Mouse (Mus musculus) intestine, embryonic 16.5 days (tissue): ENCODE data around the gene Map4k2. TPM values are rescaled to one million over a fixed set of nuclear protein-coding genes. Genes with fewer than 3 reads are reported as not detected.

ENCODE experiments used
- ATAC-seq: fragments of 200-750 bp; cut with Nextera tagmentation; 2 replicates; pipeline ENCODE4 v1.8.0; 2017; ENCODE audit warnings: moderate TSS enrichment, moderate library complexity
- H3K27ac ChIP-seq: fragments of 300-500 bp; sonication (generic); 2 replicates; pipeline ENCODE4 v1.5.1; 2014; ENCODE audit warnings: mild to moderate bottlenecking, low read length
- H3K27me3 ChIP-seq: fragments of 300-500 bp; sonication (generic); replicated peaks from 2 replicates; pipeline ENCODE4 v1.6.1; 2014; ENCODE audit warnings: low read length, control low read depth, mixed read lengths; ENCODE audit not compliant: control insufficient read depth, insufficient read depth
- H3K36me3 ChIP-seq: fragments of 300-500 bp; sonication (generic); 2 replicates; pipeline ENCODE4 v1.6.1; 2014; ENCODE audit warnings: low read length, control low read depth; ENCODE audit not compliant: control insufficient read depth, insufficient read depth
- H3K4me1 ChIP-seq: fragments of 300-500 bp; sonication (generic); 2 replicates; pipeline ENCODE4 v1.6.1; 2014; ENCODE audit warnings: low read length, control low read depth, mixed read lengths; ENCODE audit not compliant: control insufficient read depth, insufficient read depth
- H3K4me2 ChIP-seq: fragments of 300-500 bp; sonication (generic); 2 replicates; pipeline ENCODE4 v1.6.1; 2014; ENCODE audit warnings: low read depth, low read length, control low read depth
- H3K4me3 ChIP-seq: fragments of 300-500 bp; sonication (generic); 2 replicates; pipeline ENCODE4 v1.5.1; 2014; ENCODE audit warnings: mild to moderate bottlenecking, low read length
- H3K9ac ChIP-seq: fragments of 300-500 bp; sonication (generic); 2 replicates; pipeline ENCODE4 v1.6.1; 2014; ENCODE audit warnings: low read depth, low read length
- H3K9me3 ChIP-seq: fragments of 300-500 bp; sonication (generic); 2 replicates; pipeline ENCODE4 v1.6.1; 2016; ENCODE audit warnings: low read length, control low read depth; ENCODE audit not compliant: control insufficient read depth
- WGBS: fragments of 180-500 bp; shearing (Covaris S2); extraction: QIAGEN DNeasy Blood & Tissue Kit; methylation state at CpG from one replicate; pipeline ENCODE4 v1.1.7; 2014; 5-methylcytosine and 5-hydroxymethylcytosine counted together
- polyA plus RNA-seq: library from polyadenylated mRNA; unstranded; fragments of >200 nt; fragmentation: Nextera tagmentation; extraction: Ambion mirVana; gene quantifications from 2 replicates; pipeline ENCODE4 v1.2.1, GENCODE M21; 2015

The Map4k2 gene
- polyA plus RNA-seq, 1 experiment from 2014 or later = 10.0 TPM

DNA sequence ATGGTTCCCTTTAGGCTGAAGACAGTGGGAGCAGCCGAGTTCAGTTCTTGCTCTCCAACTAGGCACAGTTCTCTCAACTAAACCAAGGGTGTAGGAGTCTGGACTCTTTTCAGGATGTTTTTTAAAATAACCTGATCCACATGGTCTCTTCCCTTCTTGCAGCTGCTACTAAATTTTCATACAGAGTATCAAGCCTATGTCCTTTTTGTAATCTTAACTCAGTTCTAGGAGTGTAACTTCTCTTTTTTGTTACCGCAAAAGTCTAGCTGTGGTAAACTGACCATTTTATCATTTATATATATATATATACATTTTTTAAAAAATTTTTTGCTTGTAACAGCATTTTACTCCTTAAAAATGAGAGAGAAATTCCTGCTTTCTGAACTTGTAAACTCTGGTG, 29.2 kb downstream of the Map4k2 start:
- ATAC-seq = no peak
- H3K27ac ChIP-seq = no peak overlapping the region
- WGBS = 89% methylated on average over 2 of the region's 2 CpGs
- H3K9ac ChIP-seq = no peak overlapping the region
- H3K4me1 ChIP-seq = peaks cover 10% of the 10 kb centered on the region
- no peak overlapping the region for H3K4me3 ChIP-seq
- no peak overlapping the region for H3K4me2 ChIP-seq
- H3K9me3 ChIP-seq = no peaks in the 10 kb centered on the region
- H3K27me3 ChIP-seq = no peaks in the 10 kb centered on the region
- peaks cover 52% of the 10 kb centered on the region for H3K36me3 ChIP-seq

DNA sequence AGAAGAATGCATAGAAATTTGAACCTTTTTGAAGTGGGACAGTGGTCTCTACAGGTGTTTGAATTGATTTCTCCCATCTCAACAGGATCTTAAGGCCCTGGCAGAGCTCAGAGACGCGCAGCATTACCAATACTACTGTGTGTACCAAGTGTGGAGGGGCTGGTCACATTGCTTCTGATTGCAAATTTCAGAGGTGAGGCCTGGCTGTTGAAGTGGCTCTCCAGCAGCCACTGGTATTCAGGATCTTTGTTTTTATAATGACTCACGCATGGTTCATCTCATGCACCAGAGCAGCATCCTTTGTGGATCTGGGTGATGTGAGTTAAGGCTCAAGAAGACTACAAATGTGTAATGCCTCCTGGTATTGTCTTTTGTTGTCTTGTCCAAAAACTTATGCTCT, 31.5 kb downstream of the Map4k2 start:
- Histone ChIP-seq H3K9me3 (no peaks in the 10 kb centered on the region), H3K9ac (no peak overlapping the region), H3K27me3 (no peaks in the 10 kb centered on the region), H3K36me3 (peaks cover 50% of the 10 kb centered on the region), H3K27ac (no peak overlapping the region), H3K4me2 (no peak overlapping the region), H3K4me3 (no peak overlapping the region), H3K4me1 (no peaks in the 10 kb centered on the region)
- WGBS = 92% methylated on average over 3 of the region's 3 CpGs
- no peak for ATAC-seq

DNA sequence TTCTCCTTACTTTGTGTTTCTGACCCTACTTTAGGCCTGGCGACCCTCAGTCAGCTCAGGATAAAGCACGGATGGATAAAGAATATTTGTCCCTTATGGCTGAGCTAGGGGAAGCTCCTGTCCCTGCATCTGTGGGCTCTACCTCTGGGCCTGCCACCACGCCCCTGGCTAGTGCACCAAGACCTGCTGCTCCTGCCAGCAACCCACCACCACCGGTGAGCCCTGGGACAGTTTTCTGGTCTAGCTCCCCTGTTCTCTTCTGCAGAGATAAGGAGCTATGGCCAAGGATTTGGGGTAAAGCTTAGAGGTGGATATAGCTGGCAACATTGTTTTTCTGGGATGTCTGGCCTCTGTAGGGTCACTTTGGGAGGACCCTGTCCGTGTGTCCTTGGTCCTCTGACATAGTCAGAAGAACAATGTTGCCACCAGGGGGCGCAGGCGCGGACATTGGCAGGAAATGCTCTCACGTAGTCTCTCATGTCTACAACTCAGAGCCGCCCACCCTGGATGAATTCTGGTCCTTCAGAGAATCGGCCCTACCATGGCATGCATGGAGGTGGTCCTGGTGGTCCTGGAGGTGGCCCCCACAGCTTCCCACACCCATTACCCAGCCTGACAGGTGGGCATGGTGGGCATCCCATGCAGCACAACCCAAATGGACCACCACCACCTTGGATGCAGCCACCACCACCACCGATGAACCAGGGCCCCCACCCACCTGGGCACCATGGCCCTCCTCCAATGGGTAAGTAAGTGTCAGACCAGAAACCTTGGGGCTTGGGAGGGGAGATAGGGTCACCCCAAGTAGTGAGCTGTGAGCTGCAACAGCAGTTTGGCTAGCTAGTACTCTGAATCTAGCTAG, 32.8 kb downstream of the Map4k2 start:
- no peak overlapping the region for H3K4me2 ChIP-seq
- H3K27me3 ChIP-seq = no peaks in the 10 kb centered on the region
- no peak overlapping the region for H3K27ac ChIP-seq
- no peak overlapping the region for H3K4me3 ChIP-seq
- H3K9ac ChIP-seq = no peak overlapping the region
- H3K4me1 ChIP-seq = no peaks in the 10 kb centered on the region
- peaks cover 58% of the 10 kb centered on the region for H3K36me3 ChIP-seq
- WGBS = 68% methylated on average over 12 of the region's 12 CpGs
- H3K9me3 ChIP-seq = no peaks in the 10 kb centered on the region
- 0 out of 2 replicates have a peak, but pooled peaks have one; percentile 21 for ATAC-seq

DNA sequence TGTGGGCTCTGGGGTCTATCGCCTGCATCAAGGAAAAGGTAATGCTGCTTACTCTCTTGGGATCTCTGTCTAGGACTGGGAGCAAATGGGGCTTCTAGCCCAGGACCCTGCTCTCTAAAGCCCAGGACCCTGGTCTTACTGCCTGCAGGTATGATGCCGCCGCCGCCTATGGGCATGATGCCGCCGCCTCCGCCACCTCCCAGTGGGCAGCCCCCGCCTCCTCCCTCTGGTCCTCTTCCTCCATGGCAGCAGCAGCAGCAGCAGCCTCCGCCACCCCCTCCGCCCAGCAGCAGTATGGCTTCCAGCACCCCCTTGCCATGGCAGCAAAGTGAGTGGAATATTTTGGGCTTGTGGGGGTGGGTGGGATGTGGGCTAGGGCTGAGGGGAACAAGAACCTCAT, 33.6 kb downstream of the Map4k2 start:
- 95% methylated on average over 10 of the region's 10 CpGs for WGBS

DNA sequence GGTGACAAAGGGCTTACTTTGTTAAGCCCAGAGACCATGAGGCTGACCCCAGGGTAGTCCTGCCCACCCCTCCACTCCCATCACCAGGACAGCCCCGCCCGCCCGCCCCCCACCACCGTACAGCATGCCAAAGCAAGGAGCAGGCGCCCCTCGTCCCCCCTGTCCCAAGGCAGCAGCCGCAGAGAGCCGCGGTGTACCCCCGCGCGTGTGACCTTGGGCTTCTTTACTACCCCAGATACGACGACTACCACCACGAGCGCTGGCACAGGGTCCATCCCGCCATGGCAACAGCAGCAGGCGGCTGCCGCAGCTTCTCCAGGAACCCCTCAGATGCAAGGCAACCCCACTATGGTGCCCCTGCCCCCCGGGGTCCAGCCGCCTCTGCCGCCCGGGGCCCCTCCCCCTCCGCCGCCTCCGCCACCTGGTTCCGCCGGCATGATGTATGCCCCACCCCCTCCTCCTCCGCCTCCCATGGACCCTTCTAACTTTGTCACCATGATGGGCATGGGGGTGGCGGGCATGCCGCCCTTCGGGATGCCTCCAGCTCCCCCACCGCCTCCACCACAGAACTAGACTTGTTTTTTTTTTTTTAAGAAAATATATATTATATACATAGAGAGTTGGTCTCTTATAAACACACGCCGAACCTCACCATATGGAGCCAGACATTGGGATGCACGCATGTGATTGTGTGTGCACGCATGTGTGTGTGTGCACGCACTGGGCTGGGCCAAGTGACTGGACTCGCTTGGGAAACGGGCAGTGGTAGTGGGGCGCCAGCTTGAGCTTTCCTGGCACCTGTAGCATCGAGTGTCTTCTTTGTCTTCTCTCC, 34.7 kb downstream of the Map4k2 start:
- Histone ChIP-seq H3K9ac (no peak overlapping the region), H3K27me3 (no peaks in the 10 kb centered on the region), H3K36me3 (peaks cover 55% of the 10 kb centered on the region), H3K4me3 (no peak overlapping the region), H3K4me2 (no peak overlapping the region), H3K4me1 (no peaks in the 10 kb centered on the region), H3K27ac (no peak overlapping the region), H3K9me3 (no peaks in the 10 kb centered on the region)
- ATAC-seq = no peak
- WGBS = 90% methylated on average over 41 of the region's 42 CpGs

More for the DNA sequence above, 33.6 kb downstream of the Map4k2 start:
- Histone ChIP-seq H3K27me3 (no peaks in the 10 kb centered on the region), H3K4me2 (no peak overlapping the region), H3K9ac (no peak overlapping the region), H3K9me3 (no peaks in the 10 kb centered on the region), H3K27ac (no peak overlapping the region), H3K36me3 (peaks cover 58% of the 10 kb centered on the region), H3K4me3 (no peak overlapping the region), H3K4me1 (no peaks in the 10 kb centered on the region)
- ATAC-seq = no peak

DNA sequence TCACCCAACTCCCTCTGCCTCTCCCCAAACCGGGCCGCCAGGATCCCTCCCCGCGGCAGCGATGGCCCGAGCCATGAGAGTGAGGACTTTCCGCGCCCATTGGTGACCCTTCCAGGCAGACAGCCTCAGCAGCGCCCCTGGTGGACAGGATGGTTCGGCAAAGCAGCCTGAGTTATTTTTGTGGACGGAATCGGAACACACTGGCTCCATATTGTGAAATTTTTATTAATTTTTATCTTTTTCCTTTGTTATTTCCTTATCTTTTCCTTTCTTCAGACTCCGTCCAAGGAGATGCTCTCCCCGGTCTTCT, 35.3 kb downstream of the Map4k2 start:
- H3K27ac ChIP-seq = no peak overlapping the region
- H3K4me3 ChIP-seq = no peak overlapping the region
- H3K4me2 ChIP-seq = no peak overlapping the region
- ATAC-seq = no peak
- H3K4me1 ChIP-seq = no peaks in the 10 kb centered on the region
- H3K27me3 ChIP-seq = no peaks in the 10 kb centered on the region
- H3K9me3 ChIP-seq = no peaks in the 10 kb centered on the region
- no peak overlapping the region for H3K9ac ChIP-seq
- H3K36me3 ChIP-seq = peaks cover 51% of the 10 kb centered on the region
- 80% methylated on average over 14 of the region's 14 CpGs for WGBS

DNA sequence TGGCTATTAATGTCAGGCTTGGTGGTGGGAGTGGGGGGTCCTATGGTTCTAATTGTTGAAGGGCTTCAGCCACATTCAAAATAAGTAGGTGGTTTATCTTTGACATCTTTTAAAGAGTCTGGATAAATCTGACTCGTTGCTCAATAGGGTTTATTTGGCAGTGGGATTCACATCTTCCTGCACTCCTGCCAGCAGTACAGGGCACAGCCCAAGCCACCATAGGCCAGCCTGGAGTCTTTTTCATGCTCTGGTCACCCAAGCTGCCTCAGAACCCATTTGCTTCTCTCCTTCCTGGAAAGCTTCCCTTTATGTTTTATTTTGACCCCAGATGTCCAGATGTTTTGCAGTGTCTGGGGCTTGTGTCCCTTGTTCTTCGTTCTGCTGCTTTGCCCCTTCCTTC, 35.7 kb downstream of the Map4k2 start:
- Histone ChIP-seq H3K27me3 (no peaks in the 10 kb centered on the region), H3K9ac (no peak overlapping the region), H3K4me1 (no peaks in the 10 kb centered on the region), H3K4me2 (no peak overlapping the region), H3K27ac (no peak overlapping the region), H3K4me3 (no peak overlapping the region), H3K36me3 (peaks cover 47% of the 10 kb centered on the region), H3K9me3 (no peaks in the 10 kb centered on the region)
- ATAC-seq = no peak
- 80% methylated on average over 2 of the region's 2 CpGs for WGBS

DNA sequence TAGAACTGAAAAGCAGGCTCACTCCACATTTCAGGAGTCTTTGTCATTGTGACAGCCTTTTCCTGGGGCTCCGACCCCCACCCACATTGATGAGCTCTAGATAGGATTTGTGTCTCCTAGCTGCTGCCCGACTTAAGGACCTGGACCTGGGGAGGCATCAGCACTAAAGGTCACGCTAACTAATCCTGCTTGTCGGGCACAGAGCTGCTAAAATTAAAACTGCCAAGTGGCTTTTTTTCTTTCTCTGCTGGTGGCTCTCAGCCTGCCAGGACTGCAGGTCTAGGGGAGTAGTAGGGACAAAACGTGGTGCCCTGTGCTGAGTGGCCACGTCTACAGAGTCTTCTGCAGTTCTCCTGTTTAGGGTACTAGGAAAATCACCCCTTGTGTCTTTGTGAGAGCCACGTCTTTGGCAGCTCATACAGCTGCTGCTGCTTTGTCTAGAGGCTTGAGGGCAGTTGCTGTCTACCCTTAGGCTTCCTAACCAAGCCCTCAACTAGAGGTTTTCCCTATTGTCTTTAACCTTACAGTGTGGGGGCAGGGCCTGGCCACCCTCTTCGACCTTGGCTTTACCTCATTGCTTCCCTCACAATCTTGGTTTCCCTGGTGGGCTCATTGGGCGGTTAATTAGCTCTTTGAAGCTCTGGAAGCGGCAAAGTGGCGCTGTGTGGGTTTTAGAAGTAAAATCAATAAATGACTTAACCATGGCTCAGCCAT, 36.5 kb downstream of the Map4k2 start:
- Histone ChIP-seq H3K27ac (no peak overlapping the region), H3K4me3 (no peak overlapping the region), H3K27me3 (no peaks in the 10 kb centered on the region), H3K9me3 (no peaks in the 10 kb centered on the region), H3K9ac (no peak overlapping the region), H3K4me2 (no peak overlapping the region), H3K36me3 (peaks cover 38% of the 10 kb centered on the region), H3K4me1 (no peaks in the 10 kb centered on the region)
- ATAC-seq = no peak
- 73% methylated on average over 11 of the region's 11 CpGs for WGBS

DNA sequence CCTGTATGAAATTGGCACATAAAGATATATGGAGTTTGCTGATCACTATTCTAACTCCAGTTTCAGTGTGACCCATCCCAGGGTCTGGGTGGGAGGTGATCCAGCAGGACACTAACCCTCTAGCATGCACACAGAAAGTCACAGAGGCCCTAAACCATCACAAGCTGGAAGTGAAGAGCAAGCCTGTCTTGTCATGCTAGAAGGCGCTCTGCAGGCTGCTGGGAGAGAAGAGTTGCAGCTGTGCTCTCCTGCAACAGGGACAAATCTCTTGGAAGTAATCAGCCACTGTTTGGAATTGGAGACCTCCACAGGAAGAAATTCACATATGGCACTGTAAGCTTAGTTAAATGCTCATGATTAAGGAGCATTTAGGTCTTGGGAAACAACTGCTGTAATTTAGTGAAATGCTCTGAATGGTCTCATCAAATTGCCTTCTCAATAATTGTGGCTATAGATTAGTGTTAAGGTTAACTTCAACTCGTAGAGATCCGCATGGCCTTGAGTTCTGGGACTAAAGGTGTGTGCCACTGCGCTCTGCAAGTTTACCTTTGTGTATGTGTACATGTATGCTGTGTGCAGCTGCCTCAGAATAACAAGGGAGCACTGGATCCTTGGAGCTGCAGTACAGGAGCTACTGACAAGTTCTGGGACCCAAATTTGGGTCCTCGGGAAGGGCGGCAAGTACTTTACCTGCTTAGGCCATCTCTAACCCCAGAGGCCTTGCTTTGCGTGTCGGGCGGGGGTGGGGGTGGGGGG, 39.7 kb downstream of the Map4k2 start:
- Histone ChIP-seq H3K36me3 (peaks cover 17% of the 10 kb centered on the region), H3K4me1 (peaks cover 20% of the 10 kb centered on the region), H3K27me3 (no peaks in the 10 kb centered on the region), H3K4me3 (no peak overlapping the region), H3K4me2 (no peak overlapping the region), H3K9ac (no peak overlapping the region), H3K9me3 (no peaks in the 10 kb centered on the region), H3K27ac (no peak overlapping the region)
- WGBS = 88% methylated on average over 9 of the region's 9 CpGs
- no peak for ATAC-seq
